Mouse (Mus musculus) frontal cortex, adult 2 months (tissue): ENCODE measurements around the gene Gm20431. TPM values are rescaled to one million over a fixed set of nuclear protein-coding genes. Genes with fewer than 3 reads are reported as not detected.

Experiments
- DNase-seq, 2 experiments: peaks; one replicate each; pipeline ENCODE4 v3.0.0; 2022; ENCODE audit warnings: low spot score in 1 of 2; ENCODE audit errors: extremely low spot score in 1 of 2
- polyA plus RNA-seq: library from polyadenylated mRNA; depleted of rRNA; stranded (reverse); fragments of >200 nt; gene quantifications from 2 replicates; pipeline ENCODE4 v1.2.3, GENCODE M21; 2012; rRNA removed

The Gm20431 gene
- 0.88 TPM in 1 of 2 replicates, not detected in the other for polyA plus RNA-seq

DNA sequence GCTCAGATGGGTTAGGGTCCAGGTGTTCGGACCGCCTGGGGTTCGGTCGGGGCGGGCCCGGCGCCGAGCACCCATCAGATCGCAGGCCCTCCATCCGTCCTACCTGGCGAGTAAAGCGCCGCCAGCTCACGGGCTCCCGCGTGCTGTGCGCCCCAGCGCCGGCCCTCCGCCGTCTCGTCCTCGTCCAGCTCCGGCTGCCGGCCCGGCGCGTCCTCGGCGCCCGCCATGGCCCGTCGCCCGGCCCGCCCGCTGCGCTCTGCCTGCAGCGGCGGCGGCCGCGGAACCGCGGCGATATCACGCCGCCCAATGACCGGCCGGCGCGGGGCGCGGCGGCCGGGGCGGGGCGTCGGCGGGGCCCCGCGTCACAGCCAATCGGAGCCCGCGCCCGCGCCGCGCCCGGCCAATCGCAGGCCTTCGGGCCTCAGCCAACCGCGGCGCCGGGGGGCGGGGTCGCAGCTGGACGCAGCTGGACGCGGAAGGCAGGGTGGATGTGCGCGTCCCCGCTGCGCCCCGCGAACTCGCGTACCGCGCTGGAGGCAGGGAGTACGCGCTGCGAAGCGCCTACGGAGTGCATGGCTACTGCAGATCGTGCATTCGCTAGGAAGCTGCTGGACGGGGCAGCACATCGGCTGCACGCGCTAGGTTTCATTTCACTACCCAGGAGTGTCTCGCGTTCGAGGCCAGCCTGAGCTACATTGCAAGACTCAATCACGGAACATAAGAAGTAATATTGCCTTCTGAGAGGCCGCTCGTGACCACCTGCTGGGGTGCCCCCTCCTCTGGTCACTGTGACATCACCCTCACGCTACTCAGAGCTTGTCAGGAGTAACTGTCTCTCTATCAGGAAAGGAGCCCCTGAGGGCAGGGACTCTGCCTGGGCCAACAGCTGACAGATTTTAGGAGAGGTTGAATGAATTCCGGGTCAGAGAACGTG is at the start of gene Gm20431:
TSS of gene Gm20431 (minus strand) at position 227 of the 934 bp plus-strand sequence.
- peak; percentile 81 to 96 for DNase-seq

DNA sequence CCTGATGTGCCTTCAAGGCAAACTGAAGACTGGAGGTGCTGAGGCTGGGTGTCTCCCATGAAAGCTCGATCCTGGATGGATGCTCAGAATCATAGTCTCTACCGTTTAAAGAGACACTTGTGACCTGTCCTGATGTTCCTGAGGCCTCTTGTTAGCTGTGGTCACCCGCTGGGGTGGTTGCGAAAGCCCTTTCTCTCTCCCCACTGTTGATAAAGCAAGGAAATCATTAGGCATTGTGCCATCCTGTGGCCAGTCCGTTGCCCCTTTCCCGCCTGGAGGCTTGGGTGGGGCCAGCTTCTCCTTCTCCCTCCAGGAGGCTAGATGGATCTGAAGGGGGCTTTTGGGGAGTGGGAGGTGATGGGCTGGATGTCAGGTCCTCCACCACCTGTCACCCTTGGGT is 49.3 kb upstream of the Gm20431 start:
- no peak for DNase-seq

GRCm38 (mm10) chr2:167709969-167710368 is 48.7 kb upstream of the Gm20431 start:
- DNase-seq, result no peak

- DNase-seq, result no peak
These were observed 47.1 kb upstream of the Gm20431 start for GRCm38 (mm10) chr2:167708373-167708772.

DNA sequence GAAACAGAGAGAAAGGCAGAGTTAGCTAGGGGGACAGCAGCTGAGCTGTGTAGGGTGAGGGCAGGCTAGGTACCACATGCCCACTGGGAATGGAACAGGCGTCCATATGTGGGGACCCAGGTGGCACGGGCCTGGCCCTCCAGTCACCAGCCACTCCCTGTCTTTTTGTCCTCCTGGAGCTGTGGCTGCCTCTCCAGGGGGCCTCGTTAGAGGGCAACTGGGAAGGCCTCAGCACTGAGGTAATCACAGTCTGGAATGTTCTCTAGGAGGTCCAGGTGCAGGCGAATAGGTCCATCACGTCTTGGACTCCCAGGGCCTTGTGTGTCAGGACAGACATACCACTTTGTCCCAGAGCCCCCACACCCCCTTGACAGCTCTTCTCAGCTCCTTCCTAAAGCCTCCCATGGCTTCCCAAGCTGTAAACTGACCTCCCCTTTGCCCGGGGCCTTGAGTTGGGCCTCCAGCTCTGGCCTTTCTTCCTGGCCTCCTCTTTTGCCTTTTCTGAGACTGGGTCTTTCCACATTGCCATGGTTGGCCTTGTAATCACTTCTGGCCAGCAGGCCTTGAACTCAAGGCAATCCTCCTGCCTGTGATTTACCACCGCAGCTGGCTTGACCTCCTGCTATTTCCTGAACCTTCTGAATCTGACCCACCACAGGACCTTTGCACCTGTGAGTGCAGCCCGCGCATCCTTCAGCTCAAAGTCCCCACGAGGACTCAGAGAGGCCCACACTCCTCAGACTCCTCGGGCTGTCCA is 45.1 kb upstream of the Gm20431 start:
- no peak for DNase-seq

- DNase-seq, result no peak
These were observed 43.1 kb upstream of the Gm20431 start for GRCm38 (mm10) chr2:167704409-167704808.

DNA sequence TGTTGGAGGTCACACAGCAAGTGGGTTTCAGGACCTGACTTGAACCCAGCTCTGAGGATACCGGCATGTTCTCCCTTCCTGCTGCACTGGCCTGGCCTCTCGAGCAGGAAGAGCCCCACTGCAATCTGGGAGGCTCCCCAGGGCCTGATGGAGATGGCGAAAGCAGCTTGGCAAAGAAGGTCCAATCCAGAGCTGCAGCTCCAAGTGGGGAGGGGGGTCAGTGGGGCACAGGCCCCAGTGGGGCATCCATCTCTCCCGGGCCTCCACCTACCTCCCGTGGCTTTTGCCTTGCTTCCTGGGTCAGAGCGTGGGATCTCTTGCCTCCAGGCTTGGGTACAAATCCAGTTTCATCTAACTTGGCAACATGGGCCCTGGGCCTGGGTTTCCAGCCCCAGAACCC is 40.8 kb upstream of the Gm20431 start:
- DNase-seq, result no peak

- DNase-seq, result no peak
These were observed 40.2 kb upstream of the Gm20431 start for GRCm38 (mm10) chr2:167701472-167701871.

GRCm38 (mm10) chr2:167700018-167700417 is 38.7 kb upstream of the Gm20431 start:
- no peak for DNase-seq

DNA sequence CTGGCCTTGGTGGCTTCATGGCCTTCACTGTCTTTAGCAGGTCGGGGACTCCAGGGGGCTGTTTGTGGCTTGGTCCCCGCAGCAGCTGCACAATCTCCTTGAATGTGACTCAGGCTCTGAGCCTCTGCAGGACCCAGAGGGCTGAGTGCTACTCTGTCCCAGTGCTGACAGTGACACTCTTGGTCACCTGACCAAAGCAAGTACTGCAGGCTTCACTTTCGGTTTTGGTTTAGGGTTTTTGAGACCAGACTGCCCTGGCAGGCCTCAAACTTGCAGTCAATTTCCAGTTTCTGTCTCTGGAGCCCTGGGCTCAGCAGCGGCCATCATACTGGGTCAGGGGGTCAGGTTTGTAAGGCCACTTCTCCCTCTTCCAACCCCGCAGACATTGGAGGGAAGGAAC is 36.6 kb upstream of the Gm20431 start:
- no peak for DNase-seq

GRCm38 (mm10) chr2:167696143-167696542 is 34.8 kb upstream of the Gm20431 start:
- DNase-seq, result no peak

- DNase-seq, result no peak
These were observed 34.2 kb upstream of the Gm20431 start for GRCm38 (mm10) chr2:167695491-167695890.

DNA sequence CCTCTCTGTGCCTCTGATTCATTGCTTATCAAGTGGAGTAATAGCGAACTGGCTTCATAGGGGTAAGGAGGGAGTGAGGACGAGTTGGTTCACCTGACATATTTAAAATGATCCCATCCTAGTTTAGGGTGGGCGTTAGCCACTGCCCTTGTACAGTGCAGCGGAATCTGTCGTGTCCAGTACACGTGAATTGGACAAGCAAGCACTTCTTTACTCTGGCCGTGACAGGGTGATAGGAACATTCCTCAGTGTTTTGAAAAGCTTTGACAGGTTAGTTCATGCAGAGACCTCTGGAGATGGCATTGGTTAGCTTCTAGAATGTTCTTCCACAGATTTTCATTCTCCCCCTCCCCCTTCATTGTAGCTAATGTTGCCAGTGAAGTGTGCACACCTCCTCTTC is 33.7 kb upstream of the Gm20431 start:
- DNase-seq, result no peak

DNA sequence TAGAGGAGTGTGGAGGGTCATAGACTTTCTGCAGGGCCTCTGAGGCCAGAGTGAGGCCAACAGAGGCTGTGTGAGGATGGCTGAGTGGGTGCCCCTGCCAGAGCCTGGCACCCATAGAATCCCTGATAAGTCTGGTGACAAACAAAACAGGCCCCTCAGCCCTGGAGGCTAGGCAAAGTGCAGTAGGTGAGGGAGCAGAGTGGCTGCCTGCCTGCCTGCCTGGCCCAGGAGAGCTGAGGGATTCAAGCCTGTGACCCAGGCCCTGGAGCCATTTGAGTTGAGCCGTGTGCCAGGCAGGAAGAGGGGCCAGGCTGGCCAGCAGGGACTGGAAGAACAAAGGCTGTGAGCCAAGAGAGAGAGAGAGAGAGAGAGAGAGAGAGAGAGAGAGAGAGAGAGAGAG is 32.9 kb upstream of the Gm20431 start:
- DNase-seq, result no peak

DNA sequence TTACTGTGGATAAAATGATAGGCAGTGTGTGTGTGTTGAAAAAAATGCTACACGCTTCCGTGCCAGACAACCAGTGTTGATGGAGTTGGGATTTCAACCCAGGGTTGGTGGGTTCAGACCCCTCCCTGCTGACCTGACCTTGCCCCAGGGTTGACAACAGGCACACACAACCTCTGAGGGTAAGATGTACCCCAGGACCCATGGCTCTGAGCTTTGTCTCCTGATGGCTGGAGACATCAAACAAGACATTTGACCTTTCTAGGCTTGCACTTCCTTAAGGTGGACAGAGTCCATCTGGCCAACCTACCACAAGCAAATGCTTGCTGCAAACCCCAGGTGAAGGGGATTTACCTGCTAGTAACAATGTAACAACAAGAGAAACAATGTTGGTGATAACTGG is 32.2 kb upstream of the Gm20431 start:
- DNase-seq, result no peak

DNA sequence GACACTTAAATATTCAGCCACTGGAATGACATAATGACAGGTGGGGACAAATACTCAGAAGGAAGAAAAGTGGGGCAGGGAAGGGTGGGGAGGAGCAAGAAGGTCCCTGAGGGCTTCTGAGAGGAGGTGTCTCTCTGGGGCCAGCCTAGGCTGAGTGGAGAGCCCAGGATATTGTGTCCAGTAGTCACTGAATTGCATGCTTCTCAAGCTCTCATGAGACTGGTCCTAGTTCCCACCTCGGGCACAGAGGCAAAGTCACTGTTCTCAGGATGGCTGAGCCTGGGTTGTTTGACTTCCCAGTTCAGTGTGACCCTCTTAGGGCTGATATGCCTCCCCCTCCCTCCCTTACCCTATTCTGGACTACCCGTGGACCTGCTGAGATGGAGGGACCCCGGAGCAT is 31.5 kb upstream of the Gm20431 start:
- no peak for DNase-seq

- peak in 1 of 2 experiments; percentile 62 for DNase-seq
These were observed 30.8 kb upstream of the Gm20431 start for GRCm38 (mm10) chr2:167691871-167692661.

DNA sequence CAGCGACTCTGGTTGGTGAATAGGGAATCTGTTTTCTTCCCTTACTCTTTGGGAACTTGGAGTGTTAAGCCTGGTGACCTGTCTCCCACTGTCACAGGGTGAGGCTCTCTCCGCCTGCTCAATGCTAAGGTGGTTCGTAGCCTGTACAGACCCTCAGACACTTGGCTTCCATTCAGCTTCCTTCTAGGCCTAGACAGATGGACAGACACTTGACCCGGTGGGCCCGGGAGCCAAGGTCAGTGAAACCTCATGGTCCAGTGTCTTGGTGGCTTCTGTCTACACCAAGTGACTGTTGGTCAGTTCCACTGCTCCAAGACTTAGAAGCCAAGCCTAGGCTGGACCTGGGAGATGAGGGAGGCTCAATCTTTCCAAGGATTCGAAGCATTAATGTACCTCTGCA is 30.1 kb upstream of the Gm20431 start:
- DNase-seq, result no peak

DNA sequence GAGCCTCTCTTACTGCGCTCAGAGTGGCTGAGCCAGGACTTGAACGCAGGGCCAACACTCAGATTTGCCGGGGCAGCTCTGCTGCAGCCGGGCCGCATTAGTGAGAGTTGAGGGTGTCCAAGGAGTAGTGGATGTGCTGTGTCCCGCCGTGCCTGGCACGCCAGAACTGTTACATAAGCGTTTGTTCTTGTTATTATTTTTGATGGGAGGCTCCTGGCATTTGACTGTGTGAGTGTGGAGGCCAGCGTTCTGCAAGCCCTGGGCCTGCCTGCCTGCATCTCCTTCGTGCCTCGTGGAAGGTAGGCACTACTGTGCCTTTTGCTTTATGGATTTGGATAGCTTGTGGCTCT is 29.6 kb upstream of the Gm20431 start:
- no peak for DNase-seq

DNA sequence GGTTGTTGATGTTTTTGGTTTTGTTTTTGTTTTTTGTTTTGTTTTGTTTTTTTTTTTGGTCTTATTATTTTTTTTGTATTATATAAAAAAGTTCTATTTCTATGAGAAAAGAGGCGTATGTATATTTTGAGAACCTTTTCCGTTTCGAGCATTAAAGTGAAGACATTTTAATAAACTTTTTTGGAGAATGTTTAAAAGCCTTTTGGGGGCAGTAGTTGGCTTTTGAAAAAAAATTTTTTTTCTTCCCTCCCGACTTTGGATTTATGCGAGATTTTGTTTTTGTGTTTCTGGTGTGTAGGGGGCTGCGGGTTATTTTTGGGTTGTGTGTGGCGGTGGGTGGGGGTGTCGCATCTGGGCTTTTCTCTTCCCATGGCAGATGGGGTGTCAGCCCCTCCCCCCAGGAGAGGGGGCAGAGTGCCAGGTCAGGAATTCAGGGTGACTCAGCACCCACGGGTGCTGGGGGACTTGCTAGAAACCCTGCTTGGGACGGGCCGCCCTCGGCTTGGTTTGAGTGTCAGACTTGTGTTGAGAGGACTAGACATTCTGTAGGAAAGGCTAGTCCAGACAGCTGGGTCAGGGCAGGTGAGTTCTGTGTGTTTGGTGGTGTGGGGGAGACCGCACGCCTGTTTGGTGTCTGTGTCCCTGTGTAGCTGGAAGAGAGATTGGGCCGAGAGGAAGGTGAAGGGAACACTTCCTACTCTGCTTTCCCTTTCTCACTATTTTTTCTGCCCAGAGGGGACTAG is 29.1 kb upstream of the Gm20431 start:
- peak in 1 of 2 experiments; percentile 66 for DNase-seq
